Mouse (Mus musculus) embryonic facial prominence, embryonic 14.5 days (tissue): ENCODE results near the gene Irgm2. TPM values are rescaled to one million over a fixed set of nuclear protein-coding genes. Genes with fewer than 3 reads are reported as not detected.
A peak's percentile ranks its signal among the peaks of the same experiment; 100 is the strongest.
"Not testable (repeated sequence)": the region's sequence is repeated elsewhere in the genome, so short reads cannot be mapped to it uniquely, and the experiment has no call there.

Experiments used
- ATAC-seq: fragments of 200-750 bp; cut with Nextera tagmentation; 2 replicates; pipeline ENCODE4 v1.8.0; 2017; ENCODE audit warnings: low read depth, moderate number of reproducible peaks, moderate TSS enrichment
- DNase-seq: peaks from one replicate; pipeline ENCODE4 v3.0.0-alpha.2; 2015; ENCODE audit warnings: low spot score
- H3K27ac ChIP-seq: fragments of 300-500 bp; sonication (generic); replicated peaks from 2 replicates; pipeline ENCODE4 v1.5.1; 2014; ENCODE audit warnings: low read depth, mild to moderate bottlenecking, low read length, moderate library complexity
- H3K27me3 ChIP-seq: fragments of 300-500 bp; sonication (generic); replicated peaks from 2 replicates; pipeline ENCODE4 v1.6.1; 2014; ENCODE audit warnings: low read length; ENCODE audit not compliant: control insufficient read depth, insufficient read depth
- H3K36me3 ChIP-seq: fragments of 300-500 bp; sonication (generic); 2 replicates; pipeline ENCODE4 v1.6.1; 2014; ENCODE audit warnings: low read length, mixed read lengths; ENCODE audit not compliant: control insufficient read depth, insufficient read depth
- H3K4me1 ChIP-seq: fragments of 300-500 bp; sonication (generic); 2 replicates; pipeline ENCODE4 v1.6.1; 2014; ENCODE audit warnings: antibody characterized with exemption, low read length; ENCODE audit not compliant: control insufficient read depth, insufficient read depth
- H3K4me2 ChIP-seq: fragments of 300-500 bp; sonication (generic); 2 replicates; pipeline ENCODE4 v1.6.1; 2014; ENCODE audit warnings: low read depth, mild to moderate bottlenecking, low read length, moderate library complexity, mixed read lengths
- H3K4me3 ChIP-seq: fragments of 300-500 bp; sonication (generic); 2 replicates; pipeline ENCODE4 v1.5.1; 2014; ENCODE audit warnings: low read depth, mild to moderate bottlenecking, low read length
- H3K9ac ChIP-seq: fragments of 300-500 bp; sonication (generic); 2 replicates; pipeline ENCODE4 v1.6.1; 2014; ENCODE audit warnings: low read depth, mild to moderate bottlenecking, low read length, moderate library complexity, mixed read lengths
- H3K9me3 ChIP-seq: fragments of 300-500 bp; sonication (generic); 2 replicates; pipeline ENCODE4 v1.6.1; 2016; ENCODE audit warnings: low read length; ENCODE audit not compliant: control insufficient read depth
- WGBS: fragments of 180-500 bp; shearing (Covaris S2); extraction: QIAGEN DNeasy Blood & Tissue Kit; methylation state at CpG from one replicate; pipeline ENCODE4 v1.1.7; 2014; 5-methylcytosine and 5-hydroxymethylcytosine counted together
- polyA plus RNA-seq: library from polyadenylated mRNA; unstranded; fragments of >200 nt; fragmentation: Nextera tagmentation; extraction: Ambion mirVana; gene quantifications from 2 replicates; pipeline ENCODE4 v1.2.1, GENCODE M21; 2014

The Irgm2 gene
- 4.4 and 5.7 TPM in 2 replicates for polyA plus RNA-seq

- not testable (repeated sequence) for H3K27ac ChIP-seq
- 14% methylated on average over 11 of the region's 15 CpGs for WGBS
- peak; percentile 68 for DNase-seq
Observed at GRCm38 (mm10) chr11:58199229-58200037, at the start of gene Irgm2, which contains the start of gene Igtp. TSS of gene Irgm2 (plus strand) at chr11:58199618. TSS of gene Igtp (plus strand) at chr11:58199556.

GRCm38 (mm10) chr11:58155458-58155857 lies 44.0 kb upstream of the Irgm2 start:
- DNase-seq: no peak
- 93% methylated on average over 9 of the region's 9 CpGs for WGBS
- no peak overlapping the region for H3K4me3 ChIP-seq
- H3K9ac ChIP-seq: no peak overlapping the region
- no peaks in the 10 kb centered on the region for H3K4me1 ChIP-seq
- H3K27ac ChIP-seq: no peak overlapping the region
- peaks cover 81% of the 10 kb centered on the region for H3K36me3 ChIP-seq
- no peaks in the 10 kb centered on the region for H3K9me3 ChIP-seq
- ATAC-seq: no peak
- no peak overlapping the region for H3K4me2 ChIP-seq
- H3K27me3 ChIP-seq: no peaks in the 10 kb centered on the region

More at GRCm38 (mm10) chr11:58199229-58200037, at the start of gene Irgm2, which contains the start of gene Igtp:
- ATAC-seq: peak; percentile 86
- H3K9me3 ChIP-seq, H3K27me3 ChIP-seq, H3K36me3 ChIP-seq, H3K4me1 ChIP-seq: not testable (repeated sequence)
- peak within 1 kb of the TSS; percentile 62 for H3K4me2 ChIP-seq
- H3K4me3 ChIP-seq: peak within 1 kb of the TSS; percentile 63
- peak within 1 kb of the TSS; percentile 56 for H3K9ac ChIP-seq

GRCm38 (mm10) chr11:58156871-58157270 lies 42.5 kb upstream of the Irgm2 start:
- no peaks in the 10 kb centered on the region for H3K4me1 ChIP-seq
- H3K4me3 ChIP-seq: no peak overlapping the region
- WGBS: 79% methylated on average over 3 of the region's 3 CpGs
- H3K9me3 ChIP-seq: no peaks in the 10 kb centered on the region
- no peak for DNase-seq
- no peak overlapping the region for H3K9ac ChIP-seq
- H3K27ac ChIP-seq: no peak overlapping the region
- peaks cover 83% of the 10 kb centered on the region for H3K36me3 ChIP-seq
- H3K27me3 ChIP-seq: no peaks in the 10 kb centered on the region
- no peak for ATAC-seq
- H3K4me2 ChIP-seq: no peak overlapping the region

GRCm38 (mm10) chr11:58165072-58165471 lies 34.3 kb upstream of the Irgm2 start:
- Histone ChIP-seq H3K9me3 (no peaks in the 10 kb centered on the region), H3K9ac (no peak overlapping the region), H3K27ac (no peak overlapping the region), H3K4me1 (0 out of 2 replicates have a peak, but pooled peaks cover 3% of the 10 kb centered on the region), H3K4me2 (no peak overlapping the region), H3K4me3 (no peak overlapping the region), H3K27me3 (no peaks in the 10 kb centered on the region), H3K36me3 (peaks cover 58% of the 10 kb centered on the region)
- ATAC-seq (no peak), DNase-seq (no peak)
- WGBS: 88% methylated on average over 2 of the region's 2 CpGs

GRCm38 (mm10) chr11:58167822-58168166 lies 31.6 kb upstream of the Irgm2 start:
- no peak for DNase-seq
- Histone ChIP-seq H3K4me2 (peak overlapping the region; percentile 80), H3K36me3 (peaks cover 35% of the 10 kb centered on the region), H3K4me1 (peaks cover 6% of the 10 kb centered on the region; the same call in 1 of the 2 replicates), H3K27me3 (no peaks in the 10 kb centered on the region), H3K9ac (peak overlapping the region; percentile 79), H3K27ac (0 out of 2 replicates have a peak overlapping the region, but pooled peaks have one; percentile 50), H3K4me3 (peak overlapping the region; percentile 77), H3K9me3 (no peaks in the 10 kb centered on the region)
- ATAC-seq: no peak
- WGBS: 0% methylated on average over 5 of the region's 8 CpGs

- Histone ChIP-seq H3K27ac (peak within 1 kb of the TSS; percentile 50), H3K4me2 (peak within 1 kb of the TSS; percentile 80)
Observed at GRCm38 (mm10) chr11:58168167-58168915, 31.1 kb upstream of the Irgm2 start, which contains the start of gene Gemin5. TSS of gene Gemin5 (minus strand) at chr11:58168539.

GRCm38 (mm10) chr11:58169666-58170065 lies 29.8 kb upstream of the Irgm2 start:
- H3K36me3 ChIP-seq: peaks cover 35% of the 10 kb centered on the region
- WGBS: 83% methylated on average over 4 of the region's 4 CpGs
- peaks cover 6% of the 10 kb centered on the region; the same call in 1 of the 2 replicates for H3K4me1 ChIP-seq
- H3K9ac ChIP-seq: no peak overlapping the region
- no peak for DNase-seq
- H3K27ac ChIP-seq: no peak overlapping the region
- no peak for ATAC-seq
- no peaks in the 10 kb centered on the region for H3K27me3 ChIP-seq
- no peak overlapping the region for H3K4me2 ChIP-seq
- no peaks in the 10 kb centered on the region for H3K9me3 ChIP-seq
- no peak overlapping the region for H3K4me3 ChIP-seq

More at GRCm38 (mm10) chr11:58168167-58168915, 31.1 kb upstream of the Irgm2 start, which contains the start of gene Gemin5:
- peak; percentile 88 for ATAC-seq
- peak; percentile 87 for DNase-seq
- H3K27me3 ChIP-seq: no peaks in the 10 kb centered on the region
- under 1% methylated on average over 48 of the region's 71 CpGs for WGBS
- peak within 1 kb of the TSS; percentile 79 for H3K9ac ChIP-seq
- peak within 1 kb of the TSS; percentile 77 for H3K4me3 ChIP-seq
- H3K4me1 ChIP-seq: peaks cover 6% of the 10 kb centered on the region; the same call in 1 of the 2 replicates
- peaks cover 34% of the 10 kb centered on the region for H3K36me3 ChIP-seq
- no peaks in the 10 kb centered on the region for H3K9me3 ChIP-seq

- Histone ChIP-seq H3K9me3 (no peaks in the 10 kb centered on the region), H3K27ac (peak within 1 kb of the TSS; percentile 67), H3K4me3 (peak within 1 kb of the TSS; percentile 60), H3K9ac (peak within 1 kb of the TSS; percentile 80), H3K36me3 (peaks cover 37% of the 10 kb centered on the region), H3K4me1 (peaks cover 6% of the 10 kb centered on the region; the same call in 1 of the 2 replicates), H3K4me2 (peak within 1 kb of the TSS; percentile 81), H3K27me3 (no peaks in the 10 kb centered on the region)
- ATAC-seq (peak; percentile 84), DNase-seq (peak; percentile 97)
- under 1% methylated on average over 32 of the region's 34 CpGs for WGBS
Observed at GRCm38 (mm10) chr11:58171459-58172091, 27.8 kb upstream of the Irgm2 start, which contains the start of gene Mrpl22. TSS of gene Mrpl22 (plus strand) at chr11:58171661.
